Mouse (Mus musculus) mouse trophoblast stem cell (cell line): ENCODE measurements around the gene Scaf11.
"Not testable (repeated sequence)": the region's sequence is repeated elsewhere in the genome, so short reads cannot be mapped to it uniquely, and the experiment has no call there.

ENCODE experiments used
- in situ Hi-C, 2 experiments: fragments of 300-500 bp; cut with MseI, MboI; formaldehyde crosslinking; loops; 2 replicates in 1 of 2; 3 replicates in 1 of 2; pipeline ENCODE4 v1.15.1; 2025

The Scaf11 gene

GRCm38 (mm10) chr15:96465076-96465475 lies 4.4 kb upstream of the Scaf11 start:
- in situ Hi-C loops, result no loop called here

GRCm38 (mm10) chr15:96463821-96464220 lies 3.2 kb upstream of the Scaf11 start:
- in situ Hi-C loops, result no loop called here

DNA sequence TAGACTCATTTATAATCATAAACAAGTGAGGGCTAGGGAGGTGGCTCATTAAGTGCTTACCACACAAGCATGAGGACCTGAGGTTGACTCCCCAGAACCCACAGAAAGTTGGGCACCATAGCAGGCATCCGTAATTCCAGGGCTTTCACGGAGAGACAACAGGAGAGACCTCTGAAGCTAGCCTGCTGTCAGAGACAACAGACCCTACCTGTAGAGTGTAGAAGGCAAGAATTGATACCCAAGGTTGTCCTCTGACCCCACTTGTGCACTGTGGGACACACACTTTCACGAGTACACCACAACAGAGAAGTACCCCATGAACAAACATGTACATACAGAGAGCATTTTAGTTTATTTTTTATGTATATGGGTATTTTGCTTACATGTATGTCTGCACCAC lies 2.0 kb upstream of the Scaf11 start:
- in situ Hi-C loops, result no loop called here

GRCm38 (mm10) chr15:96461541-96462512 lies 1.2 kb upstream of the Scaf11 start:
- in situ Hi-C loops, result no loop called here

DNA sequence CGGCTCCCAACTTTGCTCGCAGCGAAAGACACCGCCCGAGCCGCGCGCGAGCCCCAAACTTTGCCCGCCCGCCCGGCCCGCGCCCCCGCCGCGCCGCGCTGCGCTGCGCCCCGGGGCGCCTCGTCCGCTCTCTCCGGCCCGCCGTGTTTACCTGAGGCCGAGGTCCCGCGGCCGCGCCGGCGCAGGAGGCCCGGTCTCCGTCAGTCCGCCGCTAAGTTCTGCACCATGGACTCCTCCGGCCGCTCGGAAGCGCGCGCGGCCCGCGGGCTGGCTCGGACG lies 253 bp downstream of the Scaf11 start:
- in situ Hi-C loops, result no loop called here

- in situ Hi-C loops, result no loop called here
Observed at GRCm38 (mm10) chr15:96459741-96460450, 747 bp downstream of the Scaf11 start.

GRCm38 (mm10) chr15:96458273-96458672 lies 2.4 kb downstream of the Scaf11 start:
- in situ Hi-C loops, result no loop called here

GRCm38 (mm10) chr15:96457338-96457664 lies 3.3 kb downstream of the Scaf11 start:
- in situ Hi-C loops, result no loop called here

- in situ Hi-C loops, result no loop called here
Observed at GRCm38 (mm10) chr15:96456651-96457337, 3.8 kb downstream of the Scaf11 start.

DNA sequence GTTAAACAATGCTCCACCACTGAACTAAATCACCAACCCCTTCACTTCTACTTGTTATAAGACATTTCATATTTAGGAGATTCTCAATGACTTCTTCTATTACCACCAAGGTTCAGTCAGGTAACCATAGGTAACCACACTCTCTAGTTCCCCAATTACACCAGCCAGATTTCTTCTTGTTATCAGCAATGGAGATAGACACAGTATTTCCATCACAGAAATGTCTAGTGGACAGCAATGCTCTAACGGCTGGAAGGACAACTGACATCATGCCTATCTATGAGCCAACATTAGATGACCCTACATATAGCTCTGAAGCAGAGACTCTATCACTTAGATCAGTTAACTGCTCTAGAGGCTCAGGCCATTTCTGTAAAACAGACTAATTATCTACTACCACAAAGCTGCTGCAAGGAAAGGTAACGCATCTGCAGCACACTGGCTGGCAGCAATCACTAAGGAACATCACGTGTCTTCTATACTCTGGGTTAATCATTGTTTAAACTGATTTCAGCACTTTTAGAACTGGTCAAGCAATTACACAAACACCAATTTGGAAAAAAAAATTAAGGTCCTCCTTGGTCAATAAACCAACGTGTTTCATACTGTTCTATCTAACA lies 4.9 kb downstream of the Scaf11 start:
- in situ Hi-C loops, result no loop called here

DNA sequence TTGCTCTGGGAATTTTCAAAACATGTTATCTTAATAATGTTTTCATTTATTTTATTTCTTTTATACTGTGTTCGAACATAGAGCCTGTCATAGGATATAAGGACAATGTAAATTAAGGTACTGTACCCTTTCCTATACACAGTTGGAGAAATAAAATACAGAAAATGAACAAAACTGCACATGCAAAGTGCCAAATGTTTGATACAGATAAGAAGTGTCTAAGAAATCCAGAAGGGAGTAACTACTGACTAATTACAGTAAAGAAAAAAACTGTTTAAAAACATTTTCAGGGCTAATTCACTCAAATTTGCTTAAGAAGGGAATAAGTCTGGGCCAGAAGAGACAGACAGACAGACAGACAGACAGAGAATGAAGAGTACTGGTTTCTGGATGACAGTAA lies 7.3 kb downstream of the Scaf11 start:
- in situ Hi-C loops, result no loop called here

DNA sequence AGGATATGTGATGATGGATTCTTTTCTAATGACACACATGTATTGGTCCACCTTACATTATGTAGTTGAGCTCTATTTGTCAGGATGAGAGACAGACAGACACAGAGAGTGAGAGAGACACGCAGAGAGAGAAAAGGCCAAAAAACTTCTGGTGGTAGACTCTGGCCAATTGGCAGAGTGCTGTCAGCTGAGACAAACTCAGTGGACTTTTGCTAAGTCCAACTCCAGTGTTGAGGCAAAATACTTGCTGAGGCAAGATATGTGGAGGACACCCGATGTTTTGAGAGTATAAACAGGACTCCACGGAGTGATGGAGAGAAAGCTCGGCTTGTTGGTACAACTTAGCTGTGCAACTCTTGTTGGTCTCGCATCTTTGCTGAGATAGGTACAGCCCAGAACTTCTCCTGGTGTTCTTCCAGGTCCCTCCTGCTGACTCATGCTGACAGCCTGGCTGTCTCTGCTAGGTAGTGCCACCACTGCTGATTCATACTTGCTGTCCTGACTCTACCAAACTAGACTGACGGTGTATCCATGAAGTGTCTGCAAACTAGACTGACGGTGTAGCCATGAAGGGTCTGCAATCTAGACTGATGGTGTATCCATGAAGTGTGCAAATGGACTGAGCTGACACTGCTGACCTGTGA lies 11.9 kb downstream of the Scaf11 start:
- in situ Hi-C loops, result no loop called here

DNA sequence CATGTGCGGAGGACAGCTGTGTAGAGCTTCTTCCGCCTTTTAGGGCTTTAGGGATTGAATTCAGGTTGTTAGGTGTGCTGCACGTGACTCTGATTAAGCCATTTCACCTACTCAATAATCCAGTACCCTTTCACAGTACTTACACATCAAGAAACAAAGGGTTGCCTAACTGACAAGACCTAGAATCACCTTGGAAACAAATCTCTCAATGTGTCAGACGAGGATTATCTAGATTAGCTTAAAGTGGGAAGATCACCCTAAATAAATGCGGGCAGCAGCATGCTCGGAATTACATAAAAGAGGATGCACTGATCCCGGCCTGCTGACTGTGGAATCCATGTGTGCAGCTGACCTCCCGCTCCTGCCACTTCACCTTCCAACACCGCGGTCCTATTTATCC lies 13.9 kb downstream of the Scaf11 start:
- in situ Hi-C loops, result no loop called here

DNA sequence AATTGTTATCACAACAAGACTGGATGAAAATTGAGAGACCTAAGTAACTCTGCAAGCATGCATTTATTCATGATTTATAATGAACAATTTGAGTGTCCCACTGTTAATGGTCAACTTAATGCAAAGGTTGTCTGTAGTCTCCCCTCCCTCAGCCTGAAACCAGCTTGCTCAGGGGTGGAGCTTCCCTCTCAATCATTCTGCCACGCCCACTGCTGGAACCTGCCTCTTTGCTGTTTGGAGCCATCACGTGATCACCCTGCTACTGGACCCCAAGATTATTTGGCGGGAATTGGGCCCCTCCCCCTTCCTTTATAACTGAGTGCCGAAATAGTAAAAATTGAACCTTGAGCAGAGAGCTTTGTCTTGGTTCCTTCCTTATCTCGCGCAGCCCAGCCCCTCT lies 19.2 kb downstream of the Scaf11 start:
- in situ Hi-C loops, result not testable (repeated sequence)

- in situ Hi-C loops, result no loop called here
Observed at GRCm38 (mm10) chr15:96434202-96434601, 26.4 kb downstream of the Scaf11 start.

GRCm38 (mm10) chr15:96419920-96420319 lies 40.7 kb downstream of the Scaf11 start:
- in situ Hi-C loops, result no loop called here

GRCm38 (mm10) chr15:96418161-96418560 lies 42.5 kb downstream of the Scaf11 start:
- in situ Hi-C loops, result no loop called here

DNA sequence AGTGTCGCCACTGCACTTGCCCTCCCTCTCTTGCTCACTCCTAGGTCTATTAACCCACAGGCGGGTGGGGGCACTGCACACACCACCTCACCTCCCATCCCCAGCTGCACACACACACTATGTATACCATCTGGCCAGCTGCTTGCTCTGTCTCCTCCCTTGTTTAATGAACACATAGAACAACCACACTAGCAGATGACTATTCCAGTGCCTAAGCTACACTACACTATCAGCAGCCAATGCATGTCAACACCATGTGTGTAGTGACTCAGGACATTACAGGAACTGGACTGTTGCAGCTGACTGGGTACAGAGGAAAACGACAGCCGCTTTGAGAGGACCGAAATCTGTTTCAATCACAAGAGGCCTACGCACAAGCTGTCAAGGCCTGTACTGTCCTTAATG lies 51.9 kb downstream of the Scaf11 start:
- in situ Hi-C loops, result no loop called here

GRCm38 (mm10) chr15:96407151-96407550 lies 53.5 kb downstream of the Scaf11 start:
- in situ Hi-C loops, result no loop called here

DNA sequence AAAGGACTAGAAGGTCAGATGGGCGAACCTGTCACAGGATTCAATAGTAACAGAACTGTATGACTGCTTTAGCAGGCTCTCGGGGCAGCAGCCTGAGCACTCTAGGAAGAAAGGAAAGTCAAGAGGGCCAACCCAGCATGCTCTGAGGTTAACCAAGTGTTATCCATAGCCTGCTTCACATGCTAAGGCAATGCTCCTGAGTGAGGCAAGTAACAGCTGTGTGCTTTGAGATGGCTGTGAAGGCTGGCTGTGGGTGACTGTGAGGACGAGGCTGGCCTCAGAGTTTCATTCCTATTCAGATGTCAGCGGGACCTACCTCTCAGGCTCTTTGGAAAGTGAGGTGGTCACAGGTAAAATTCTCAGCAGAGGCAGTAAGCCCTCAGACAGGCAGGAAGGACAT lies 54.4 kb downstream of the Scaf11 start:
- in situ Hi-C loops, result no loop called here

GRCm38 (mm10) chr15:96405548-96405947 lies 55.1 kb downstream of the Scaf11 start:
- in situ Hi-C loops, result no loop called here

GRCm38 (mm10) chr15:96398333-96398732 lies 62.3 kb downstream of the Scaf11 start:
- in situ Hi-C loops, result no loop called here
